Mouse (Mus musculus) kidney, adult 2 months (tissue): ENCODE measurements around the gene 1700001C02Rik. TPM values are rescaled to one million over a fixed set of nuclear protein-coding genes. Genes with fewer than 3 reads are reported as not detected.
A peak's percentile ranks its signal among the peaks of the same experiment; 100 is the strongest.

Experiments
- DNase-seq: peaks from one replicate; pipeline ENCODE4 v3.0.0; 2021
- H3K27ac ChIP-seq: fragments of 200-500 bp; 2 replicates; pipeline ENCODE4 v1.5.1; 2012; ENCODE audit warnings: low read depth, low read length, control low read depth, inconsistent platforms; ENCODE audit not compliant: insufficient read depth
- H3K27me3 ChIP-seq: fragments of 200-500 bp; replicated peaks from 2 replicates; pipeline ENCODE4 v1.6.1; 2012; ENCODE audit warnings: mild to moderate bottlenecking, moderate library complexity, low read length, inconsistent platforms; ENCODE audit not compliant: control insufficient read depth, insufficient read depth
- H3K36me3 ChIP-seq: fragments of 200-500 bp; 2 replicates; pipeline ENCODE4 v1.6.1; 2012; ENCODE audit warnings: mild to moderate bottlenecking, moderate library complexity, low read length, inconsistent platforms; ENCODE audit not compliant: control insufficient read depth, insufficient read depth
- H3K4me1 ChIP-seq: fragments of 200-500 bp; 2 replicates; pipeline ENCODE4 v1.6.1; 2011; ENCODE audit warnings: low read length; ENCODE audit not compliant: control insufficient read depth, insufficient read depth
- H3K4me3 ChIP-seq: fragments of 200-500 bp; 2 replicates; pipeline ENCODE4 v1.5.1; 2011; ENCODE audit warnings: mild to moderate bottlenecking, low read depth, low read length, control low read depth; ENCODE audit not compliant: insufficient read depth
- CTCF ChIP-seq: fragments of 200-500 bp; conservative IDR thresholded peaks from 2 replicates; pipeline ENCODE4 v1.5.1; 2011; ENCODE audit warnings: low read depth, mild to moderate bottlenecking, control low read depth, low read length, moderate library complexity, mixed read lengths; ENCODE audit not compliant: insufficient read depth, insufficient read length
- POLR2A ChIP-seq: fragments of 200-500 bp; IDR thresholded peaks from one replicate; pipeline ENCODE4 v1.6.1; 2011; ENCODE audit warnings: low read depth, low read length, control low read depth
- WGBS: fragments of 180-500 bp; shearing (Covaris S2); methylation state at CpG from one replicate; pipeline ENCODE4 v1.1.7; 2018; 5-methylcytosine and 5-hydroxymethylcytosine counted together
- polyA plus RNA-seq: library from polyadenylated mRNA; depleted of rRNA; stranded (reverse); fragments of >200 nt; gene quantifications from 2 replicates; pipeline ENCODE4 v1.2.3, GENCODE M21; 2012

Gene 1700001C02Rik
- polyA plus RNA-seq, 1 experiment = not detected

GRCm38 (mm10) chr5:30494606-30495005, 28.8 kb downstream of the 1700001C02Rik start:
- DNase-seq = no peak

GRCm38 (mm10) chr5:30495288-30495687, 29.4 kb downstream of the 1700001C02Rik start:
- 86% methylated on average over 2 of the region's 2 CpGs for WGBS
- Histone ChIP-seq H3K27me3 (no peaks in the 10 kb centered on the region), H3K36me3 (no peaks in the 10 kb centered on the region), H3K4me3 (no peak overlapping the region), H3K4me1 (no peaks in the 10 kb centered on the region), H3K27ac (no peak overlapping the region)
- DNase-seq = no peak
- TF ChIP-seq POLR2A = no peak
- TF ChIP-seq CTCF = no peak

More at GRCm38 (mm10) chr5:30494606-30495005, 28.8 kb downstream of the 1700001C02Rik start:
- no peak for TF ChIP-seq CTCF
- TF ChIP-seq POLR2A = no peak
- WGBS = 82% methylated on average over 7 of the region's 7 CpGs
- no peaks in the 10 kb centered on the region for H3K27me3 ChIP-seq
- no peaks in the 10 kb centered on the region for H3K4me1 ChIP-seq
- no peak overlapping the region for H3K27ac ChIP-seq
- no peak overlapping the region for H3K4me3 ChIP-seq
- H3K36me3 ChIP-seq = no peaks in the 10 kb centered on the region

GRCm38 (mm10) chr5:30496821-30497220, 31.0 kb downstream of the 1700001C02Rik start:
- H3K27me3 ChIP-seq = no peaks in the 10 kb centered on the region
- DNase-seq = no peak
- no peaks in the 10 kb centered on the region for H3K36me3 ChIP-seq
- H3K27ac ChIP-seq = no peak overlapping the region
- no peak overlapping the region for H3K4me3 ChIP-seq
- H3K4me1 ChIP-seq = no peaks in the 10 kb centered on the region
- TF ChIP-seq CTCF = no peak
- no peak for TF ChIP-seq POLR2A
- 90% methylated on average over 8 of the region's 8 CpGs for whole genome bisulfite sequencing

GRCm38 (mm10) chr5:30497299-30497698, 31.5 kb downstream of the 1700001C02Rik start:
- WGBS = 72% methylated on average over 7 of the region's 7 CpGs
- H3K4me3 ChIP-seq = no peak overlapping the region
- no peaks in the 10 kb centered on the region for H3K4me1 ChIP-seq
- H3K27me3 ChIP-seq = no peaks in the 10 kb centered on the region
- H3K27ac ChIP-seq = no peak overlapping the region
- no peak for TF ChIP-seq POLR2A
- TF ChIP-seq CTCF = no peak
- H3K36me3 ChIP-seq = no peaks in the 10 kb centered on the region
- DNase-seq = no peak

- no peak for DNase-seq
- Histone ChIP-seq H3K27ac (no peak overlapping the region), H3K27me3 (no peaks in the 10 kb centered on the region), H3K36me3 (no peaks in the 10 kb centered on the region), H3K4me1 (no peaks in the 10 kb centered on the region), H3K4me3 (no peak overlapping the region)
- TF ChIP-seq POLR2A (no peak), CTCF (no peak)
- 86% methylated on average over 8 of the region's 8 CpGs for WGBS
These were observed 47.3 kb downstream of the 1700001C02Rik start for GRCm38 (mm10) chr5:30513111-30513510.

GRCm38 (mm10) chr5:30516376-30516775, 50.5 kb downstream of the 1700001C02Rik start:
- 54% methylated on average over 7 of the region's 7 CpGs for WGBS
- DNase-seq = peak; percentile 53
- Histone ChIP-seq H3K4me1 (no peaks in the 10 kb centered on the region), H3K27me3 (no peaks in the 10 kb centered on the region), H3K4me3 (no peak overlapping the region), H3K36me3 (no peaks in the 10 kb centered on the region), H3K27ac (no peak overlapping the region)
- TF ChIP-seq POLR2A (no peak), CTCF (peak; percentile 90)

- WGBS = 67% methylated on average over 5 of the region's 5 CpGs
- Histone ChIP-seq H3K36me3 (no peaks in the 10 kb centered on the region), H3K27me3 (no peaks in the 10 kb centered on the region), H3K4me1 (no peaks in the 10 kb centered on the region), H3K4me3 (no peak overlapping the region), H3K27ac (no peak overlapping the region)
- no peak for DNase-seq
- TF ChIP-seq POLR2A (no peak), CTCF (no peak)
These were observed 52.3 kb downstream of the 1700001C02Rik start for GRCm38 (mm10) chr5:30518108-30518507.
